Mouse (Mus musculus) adipocyte (in vitro differentiated cells): ENCODE data around the gene Usf2.
A peak's percentile ranks its signal among the peaks of the same experiment; 100 is the strongest.

ENCODE experiments used
- DNase-seq: peaks from one replicate; pipeline ENCODE4 v3.0.0-alpha.2; 2016; ENCODE audit warnings: low spot score

The Usf2 gene

DNA sequence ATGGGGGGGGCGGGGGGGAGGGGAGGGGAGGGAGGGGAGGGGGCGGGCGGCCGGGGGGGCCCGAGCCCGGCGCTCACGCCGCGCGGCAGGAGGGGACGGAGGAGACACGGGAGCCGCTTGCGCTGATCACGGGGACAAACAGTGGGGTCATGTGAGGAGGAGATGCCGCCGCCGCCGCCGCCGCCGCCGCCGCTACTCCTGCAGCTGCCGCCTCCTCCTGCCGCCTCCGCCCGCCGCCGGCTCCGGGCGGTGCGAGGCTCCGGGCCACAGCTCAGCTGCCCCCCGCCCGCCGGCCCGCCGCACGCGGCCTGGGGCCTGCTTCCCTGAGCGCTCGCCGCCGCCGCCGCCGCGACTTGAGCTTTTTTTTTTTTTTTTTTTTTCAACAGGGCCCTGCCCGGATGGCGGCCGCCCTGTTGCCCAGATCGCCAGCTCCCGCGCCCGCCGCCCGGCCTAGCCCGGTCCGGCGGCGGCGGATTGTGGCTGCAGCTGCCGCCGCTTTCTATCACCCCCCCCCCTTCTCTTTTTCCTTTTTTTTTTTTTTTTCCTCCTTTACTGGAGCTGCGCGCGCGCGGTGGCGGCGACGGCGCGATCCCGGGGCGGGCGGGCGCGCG is at the start of gene Usf2:
Gene Usf2, minus strand, starts transcription at position 48 of the 611 bp plus-strand sequence.
- DNase-seq = peak; percentile 60

DNA sequence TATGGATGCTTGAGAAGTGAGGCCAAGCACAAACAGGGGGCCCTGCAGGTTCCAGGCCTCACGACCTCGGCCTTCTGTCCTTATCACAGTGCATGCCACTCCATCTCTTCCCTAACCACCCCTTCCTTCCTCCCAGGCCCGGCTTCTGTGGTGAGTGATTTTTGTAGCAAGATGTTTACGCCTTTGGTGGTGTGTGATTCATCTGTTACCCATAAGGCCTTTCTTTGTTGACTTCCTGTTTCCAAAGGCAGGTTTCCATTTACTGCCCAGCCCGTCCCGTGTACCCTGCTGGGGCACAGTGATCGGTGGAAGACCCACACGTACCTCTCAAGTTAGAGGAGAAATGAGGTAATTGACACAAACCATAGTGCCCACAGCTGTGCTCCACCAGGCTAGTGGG is 46.0 kb upstream of the Usf2 start:
- DNase-seq = no peak

DNA sequence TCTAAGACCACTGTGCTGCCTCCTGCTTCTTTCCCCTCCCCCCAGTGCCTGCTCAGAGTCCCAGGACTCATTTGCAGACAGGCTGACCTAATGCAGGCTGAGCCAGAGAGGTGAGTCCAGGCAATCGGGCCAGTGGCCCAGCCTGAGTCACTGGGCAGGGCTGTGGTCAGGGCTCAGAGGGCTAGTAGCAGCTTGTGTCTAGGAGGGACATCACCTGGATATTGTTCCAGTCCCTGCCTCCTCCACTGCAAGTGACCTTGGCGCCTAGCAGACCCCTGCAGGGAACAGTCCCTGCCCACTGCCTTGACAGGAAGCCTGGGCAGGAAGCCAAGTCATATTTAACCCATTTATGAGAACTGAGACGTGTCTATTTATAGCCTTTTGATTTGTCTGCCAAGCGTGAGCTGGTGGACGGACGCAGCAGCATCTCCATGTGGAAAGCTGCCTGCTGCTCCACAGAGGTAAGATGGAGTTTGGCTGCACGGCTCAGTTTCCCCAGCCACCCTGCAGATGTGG is 44.0 kb upstream of the Usf2 start:
- DNase-seq = peak; percentile 39

DNA sequence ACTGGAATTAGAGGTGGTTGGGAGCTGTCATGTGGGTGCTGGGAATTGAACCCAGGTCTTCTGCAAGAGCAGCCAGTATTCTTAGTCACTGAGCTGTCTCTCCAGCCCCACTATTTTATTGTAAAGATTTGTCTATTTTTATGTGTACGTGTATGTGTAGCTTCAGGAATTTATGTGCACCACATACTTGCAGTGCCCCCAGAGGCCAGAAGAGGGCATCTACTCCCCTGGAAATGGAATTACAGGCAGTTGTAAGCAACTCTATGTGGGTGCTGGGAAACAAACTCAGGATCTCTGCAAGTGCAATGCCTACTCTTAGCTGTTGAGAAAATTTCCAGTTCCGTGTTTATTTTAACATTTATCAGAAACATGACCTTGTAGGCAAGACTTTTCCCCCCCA is 39.9 kb upstream of the Usf2 start:
- DNase-seq = no peak

DNA sequence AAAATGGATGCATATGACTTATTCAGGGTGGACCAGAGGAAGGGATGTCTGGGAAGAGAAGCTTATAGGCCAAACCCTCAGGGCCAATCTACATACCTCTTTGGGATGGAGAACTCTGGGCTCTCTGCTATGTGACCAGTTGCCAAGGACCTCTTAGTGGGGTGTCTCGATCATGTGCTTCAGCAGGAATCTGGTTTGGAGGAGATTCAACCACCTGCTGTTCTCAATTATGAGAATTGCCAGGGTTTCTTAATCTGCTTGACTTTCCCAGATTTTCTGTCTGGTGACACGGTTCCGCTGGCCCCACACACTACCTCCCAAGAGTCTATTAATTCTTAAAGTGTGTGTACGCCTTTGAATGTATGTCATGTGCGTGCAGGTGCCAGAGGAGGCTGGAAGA is 37.4 kb upstream of the Usf2 start:
- DNase-seq = no peak

DNA sequence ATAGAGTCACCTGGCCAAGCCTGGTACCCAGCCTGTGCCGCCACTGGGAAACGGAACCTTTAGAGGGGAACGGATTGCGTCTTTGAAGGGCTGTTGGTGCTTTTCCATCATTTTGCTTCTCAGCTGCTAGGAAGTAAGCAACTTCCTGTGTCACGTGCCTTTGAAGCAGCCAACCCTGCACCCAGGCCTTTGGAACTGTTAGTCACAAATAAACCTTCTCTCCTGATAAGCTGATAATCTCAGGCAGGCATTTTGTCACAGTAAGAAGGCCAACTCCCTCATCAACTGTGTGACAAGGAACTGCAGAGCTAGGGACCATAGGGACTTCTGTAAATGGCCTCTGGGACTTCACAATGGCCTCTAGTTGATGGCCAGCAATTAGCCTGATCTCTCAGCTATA is 35.5 kb upstream of the Usf2 start:
- DNase-seq = no peak

DNA sequence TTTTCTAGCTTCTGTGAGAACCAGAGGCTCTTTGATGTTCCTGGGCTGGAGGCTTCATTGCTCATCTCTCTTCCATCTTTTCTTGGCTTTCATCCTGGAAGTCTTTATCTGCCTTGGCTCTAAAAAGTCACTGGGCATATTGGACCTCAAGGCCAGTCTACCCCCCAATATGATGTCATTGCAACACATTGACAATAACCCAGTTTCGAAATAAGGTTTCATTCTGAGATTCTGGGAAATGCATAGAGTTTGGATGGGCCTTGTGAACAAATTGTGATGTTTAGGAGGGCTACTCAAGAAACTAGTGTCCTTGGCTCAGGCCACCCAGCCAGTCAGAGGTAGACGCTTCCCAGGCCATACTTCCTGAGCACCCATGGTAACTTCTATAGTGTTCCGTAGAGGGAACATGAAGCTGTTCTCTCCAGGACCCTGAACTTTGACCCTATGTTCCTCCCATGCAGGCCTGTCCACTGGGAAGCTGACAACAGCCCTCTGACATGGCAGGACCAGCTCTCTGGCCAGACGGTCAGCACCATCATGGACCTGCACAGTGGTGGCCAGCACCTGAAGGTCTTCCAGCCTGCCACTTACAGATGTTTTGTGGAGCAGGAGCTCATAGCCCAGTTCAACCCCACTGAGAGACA is 32.0 kb upstream of the Usf2 start:
- no peak for DNase-seq

DNA sequence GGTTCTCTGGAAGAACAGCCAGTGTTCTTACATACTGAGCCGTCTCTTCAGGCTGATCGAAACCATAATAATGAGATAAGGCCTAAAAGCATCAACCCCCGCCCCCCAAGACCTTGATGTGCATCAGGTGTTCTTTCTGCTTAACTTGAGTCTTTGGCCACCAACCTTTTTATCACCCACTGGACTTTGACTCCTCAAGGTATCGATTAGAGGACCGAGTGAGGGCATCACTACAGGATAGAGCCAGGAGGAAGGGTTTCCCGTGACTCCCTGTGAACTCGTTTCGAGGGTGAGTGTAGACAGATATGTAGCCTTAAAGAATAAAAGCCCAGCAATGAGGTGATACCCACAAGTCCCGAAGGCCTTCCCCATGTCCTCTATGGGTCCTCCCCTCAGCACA is 28.8 kb upstream of the Usf2 start:
- no peak for DNase-seq

DNA sequence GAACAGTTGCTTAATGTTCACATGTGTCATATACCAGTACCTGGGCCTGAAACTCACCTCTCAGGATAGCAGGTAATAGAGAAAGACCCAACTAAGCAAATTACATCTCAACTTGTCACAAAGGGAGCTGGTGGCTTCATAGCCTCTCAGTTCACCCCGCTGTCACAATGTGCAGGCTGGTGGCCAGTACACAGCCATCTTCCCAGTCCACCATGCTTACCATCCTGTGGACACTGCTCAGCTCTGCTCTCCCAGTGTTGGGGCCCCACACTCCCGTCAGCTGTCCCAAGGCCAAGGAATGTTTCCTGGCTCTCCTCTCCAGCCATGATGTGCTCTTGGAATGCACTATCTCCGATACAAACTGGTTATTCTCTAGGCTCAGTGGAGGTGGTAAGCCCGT is 25.1 kb upstream of the Usf2 start:
- no peak for DNase-seq

DNA sequence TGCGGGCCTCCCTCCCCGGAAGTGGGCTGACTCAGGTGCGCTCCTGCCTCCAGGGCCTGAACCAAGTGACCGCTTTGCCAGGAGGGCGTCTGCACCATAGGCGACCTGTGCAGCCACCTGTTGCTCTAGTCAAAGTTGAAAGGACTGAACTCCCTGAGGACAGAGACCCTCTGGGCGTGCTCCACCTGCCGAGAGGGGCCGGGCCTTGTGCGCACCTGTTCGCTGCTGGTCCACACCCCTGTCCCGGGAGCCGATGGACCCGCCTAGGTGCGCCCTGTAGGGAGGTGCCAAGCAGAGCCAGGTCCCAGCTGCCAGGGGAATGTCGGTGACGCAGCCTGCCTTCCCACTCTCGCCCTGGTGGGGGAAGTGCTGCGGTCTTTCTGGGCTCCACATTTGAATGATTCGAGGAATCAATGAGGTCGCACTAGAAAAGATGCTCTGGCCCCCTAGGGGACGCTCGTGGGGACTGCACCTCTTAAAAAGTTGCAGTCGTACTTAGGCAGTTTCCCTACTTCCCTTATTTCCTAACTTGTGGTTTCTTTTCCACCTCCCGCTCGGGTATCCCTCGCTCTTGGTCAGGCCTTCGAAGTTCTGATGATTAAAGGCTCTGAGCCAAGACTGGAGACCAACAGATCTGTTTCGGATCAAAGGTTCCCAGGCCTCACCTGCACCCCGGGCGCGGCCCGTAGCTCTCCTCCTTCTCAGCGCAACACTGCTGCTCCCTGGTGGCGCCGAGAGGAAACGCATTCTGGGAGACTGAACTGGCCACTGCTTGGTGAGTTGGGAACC is 17.1 kb upstream of the Usf2 start, which contains the start of gene Fam187b:
Gene Fam187b, plus strand, starts transcription at position 290 of the 789 bp plus-strand sequence.
- DNase-seq = peak; percentile 73

DNA sequence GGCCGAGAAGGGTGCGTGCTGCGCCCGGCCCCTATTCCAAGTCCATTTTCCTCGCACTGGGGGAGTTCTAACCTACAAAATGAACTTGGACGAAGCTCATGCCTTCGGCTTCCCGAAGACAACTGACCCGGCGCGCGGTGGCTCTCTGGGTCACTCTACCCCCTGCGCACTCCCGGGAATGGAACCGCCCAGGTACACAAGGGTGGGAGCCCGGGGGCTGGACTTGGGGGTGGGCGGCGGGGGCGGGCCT is 16.6 kb upstream of the Usf2 start, which contains the start of gene Lsr:
Gene Lsr, minus strand, starts transcription at position 214 of the 250 bp plus-strand sequence.
- no peak for DNase-seq

DNA sequence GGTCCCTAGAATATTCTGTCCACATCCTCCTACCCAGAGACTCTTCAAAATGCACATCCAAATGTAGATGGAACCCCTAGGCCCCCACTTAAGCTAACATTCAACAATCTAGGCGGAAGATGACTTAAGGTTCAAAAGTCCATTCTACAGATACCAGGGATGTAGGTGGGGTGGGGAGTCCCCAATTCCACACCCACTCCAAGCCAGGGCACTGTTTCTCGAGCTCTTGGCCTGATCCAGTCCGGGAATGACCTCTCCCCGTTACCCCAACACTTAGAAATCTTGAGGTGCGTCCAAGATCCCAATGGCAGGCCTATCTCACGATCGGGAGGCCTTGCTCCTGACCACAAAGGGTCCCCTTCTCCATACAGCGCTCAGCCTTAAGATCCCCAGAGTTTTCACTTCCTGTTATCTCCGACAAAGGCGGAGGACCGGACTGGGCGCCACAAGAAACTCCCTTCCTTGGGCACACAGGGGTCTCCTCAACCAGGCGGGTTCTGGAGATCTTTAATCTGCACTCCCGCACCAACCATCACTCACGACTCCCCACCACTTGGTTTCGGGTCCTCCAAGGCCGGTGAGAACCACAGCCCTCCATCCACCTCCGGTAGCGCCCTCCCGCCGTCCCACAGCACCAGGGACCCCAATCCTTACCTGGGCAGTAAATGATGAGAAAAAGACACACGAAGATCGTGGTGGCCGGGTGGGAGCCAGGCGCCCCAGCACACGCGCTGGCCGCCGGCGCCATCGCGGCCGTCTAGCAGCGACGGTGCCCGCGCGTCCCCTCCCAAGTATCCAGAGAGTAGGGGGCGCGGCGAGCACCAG is 16.0 kb upstream of the Usf2 start:
- DNase-seq = no peak

DNA sequence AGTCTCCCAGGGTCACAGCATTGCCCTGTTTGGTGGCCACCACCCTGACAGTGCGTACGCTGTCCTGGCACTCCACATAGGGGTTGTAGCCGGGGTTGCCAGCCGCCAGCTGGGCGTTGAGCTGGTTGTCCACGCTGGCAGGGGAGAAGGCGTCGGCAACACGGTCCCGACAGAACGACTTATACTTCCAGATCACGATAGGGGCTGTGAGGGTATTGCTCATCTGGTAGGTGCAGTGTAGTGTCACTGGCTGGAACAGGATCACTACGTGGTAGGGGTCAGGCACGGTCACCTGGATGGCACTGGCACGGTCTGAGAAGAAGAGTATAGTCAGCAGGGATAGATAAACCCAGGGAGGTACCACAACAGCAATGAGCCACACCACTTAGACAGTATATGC is 15.3 kb upstream of the Usf2 start:
- DNase-seq = no peak

DNA sequence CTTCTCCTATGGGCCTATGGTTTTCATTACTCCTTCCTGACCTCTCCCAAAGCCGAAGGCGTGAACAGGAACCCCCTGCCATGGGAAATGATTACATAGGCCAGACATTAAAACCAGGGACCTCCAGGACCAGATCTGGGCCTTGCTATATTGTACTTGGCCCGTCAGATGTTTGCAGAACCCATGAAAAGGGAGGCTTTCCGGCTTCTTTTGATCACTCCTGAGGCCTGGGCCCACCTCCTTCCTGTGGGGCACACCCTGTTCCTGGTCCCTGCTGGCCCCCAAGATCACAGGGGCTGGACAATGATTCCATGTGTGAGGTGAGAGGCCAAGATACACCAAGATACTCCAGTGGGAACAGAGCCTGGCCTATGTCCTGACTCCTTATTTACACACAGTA is 12.6 kb upstream of the Usf2 start:
- DNase-seq = no peak

DNA sequence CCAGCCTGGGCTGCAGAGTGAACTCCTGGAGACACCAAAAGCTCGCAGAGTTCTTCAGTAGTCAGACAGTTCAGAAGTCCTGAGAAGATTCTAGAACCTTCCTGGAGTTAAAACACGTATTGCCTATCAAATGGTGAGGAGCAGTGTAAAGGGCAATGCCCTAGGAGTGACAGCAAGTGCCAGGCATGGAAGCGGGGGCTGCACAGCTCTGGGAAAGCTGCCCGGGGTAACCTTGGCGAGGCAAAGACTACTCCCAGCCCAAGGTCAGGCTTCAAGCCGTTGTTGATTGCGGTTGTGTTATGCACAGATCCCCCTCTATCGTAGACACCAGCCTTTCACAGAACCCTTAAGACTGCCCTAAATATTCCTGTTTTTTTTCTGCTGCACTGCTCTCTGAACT is 12.0 kb upstream of the Usf2 start:
- DNase-seq = no peak

DNA sequence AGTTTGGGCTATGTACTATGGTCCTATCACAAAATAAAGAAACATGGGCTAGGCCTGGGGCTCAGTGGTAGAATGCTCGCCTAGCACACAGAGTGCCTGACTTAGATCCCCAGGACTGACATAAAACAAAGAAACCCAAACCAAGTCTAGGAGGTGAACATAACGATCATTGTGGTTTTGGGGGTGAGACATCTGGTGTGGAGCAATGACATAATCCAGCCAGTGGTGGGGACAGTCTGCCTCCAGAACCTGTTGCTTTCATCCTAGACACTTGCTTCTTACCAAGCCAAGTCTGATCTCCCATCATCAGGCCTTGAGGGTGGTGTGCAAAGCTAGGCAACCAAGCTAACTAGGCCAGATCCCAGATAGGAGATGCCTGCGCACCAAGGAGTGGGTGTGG is 10.1 kb upstream of the Usf2 start:
- no peak for DNase-seq

DNA sequence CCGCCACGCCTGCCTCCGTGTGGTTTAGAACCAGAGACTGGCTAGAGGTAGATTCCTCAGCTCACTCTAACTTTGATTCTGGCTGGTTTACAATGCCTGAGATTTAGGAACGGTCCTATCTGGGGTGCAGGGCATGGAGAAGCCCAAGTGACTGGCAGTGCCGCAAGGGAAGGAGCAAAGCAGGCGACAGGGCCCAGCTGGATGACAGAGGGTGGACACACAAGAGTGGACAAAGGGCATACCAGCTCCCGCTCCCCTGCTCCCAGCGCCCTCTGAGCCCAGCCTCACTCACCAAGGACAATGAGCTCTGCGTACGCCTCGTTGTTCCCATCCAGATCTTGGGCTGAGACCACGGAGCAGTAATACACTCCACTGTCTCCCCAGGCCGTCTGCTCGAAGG is 9.1 kb upstream of the Usf2 start:
- DNase-seq = no peak

DNA sequence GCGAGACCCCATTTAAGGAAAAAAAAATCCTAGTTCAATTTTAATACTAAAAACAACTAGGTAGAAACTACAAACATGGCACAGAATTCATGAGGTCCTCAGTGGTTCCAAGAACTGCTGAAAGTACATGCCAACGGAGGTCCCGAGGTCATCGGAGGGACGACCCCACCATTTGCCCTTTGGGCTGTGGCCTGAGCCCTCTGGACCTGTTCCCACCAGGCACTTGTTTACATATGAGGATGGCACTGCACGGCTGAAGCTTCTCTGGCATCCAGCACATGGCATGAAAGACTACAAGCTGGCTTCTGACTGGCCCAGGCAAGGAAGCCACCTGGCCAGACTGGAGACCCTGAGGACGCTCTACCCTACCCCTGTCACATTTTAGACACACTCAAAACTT is 7.8 kb upstream of the Usf2 start:
- no peak for DNase-seq

DNA sequence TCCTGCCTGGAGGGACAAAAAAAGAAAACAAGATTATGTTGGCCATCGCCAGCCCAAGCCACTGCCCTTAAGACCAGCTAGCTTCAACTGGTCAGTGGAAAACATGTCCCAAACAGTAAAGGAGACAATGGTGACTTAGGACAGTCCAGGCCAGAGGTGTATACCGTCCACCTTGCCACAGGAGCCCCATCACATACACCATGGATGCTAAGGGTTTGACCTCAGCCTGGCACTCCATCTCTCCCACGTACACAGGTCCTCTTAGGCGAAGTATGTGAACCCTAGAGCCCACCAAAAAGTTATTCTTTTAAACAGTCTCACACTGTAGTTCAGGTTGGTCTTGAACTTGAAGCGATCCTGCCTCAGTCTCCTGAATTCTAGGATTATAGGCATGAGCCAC is 6.3 kb upstream of the Usf2 start:
- no peak for DNase-seq

DNA sequence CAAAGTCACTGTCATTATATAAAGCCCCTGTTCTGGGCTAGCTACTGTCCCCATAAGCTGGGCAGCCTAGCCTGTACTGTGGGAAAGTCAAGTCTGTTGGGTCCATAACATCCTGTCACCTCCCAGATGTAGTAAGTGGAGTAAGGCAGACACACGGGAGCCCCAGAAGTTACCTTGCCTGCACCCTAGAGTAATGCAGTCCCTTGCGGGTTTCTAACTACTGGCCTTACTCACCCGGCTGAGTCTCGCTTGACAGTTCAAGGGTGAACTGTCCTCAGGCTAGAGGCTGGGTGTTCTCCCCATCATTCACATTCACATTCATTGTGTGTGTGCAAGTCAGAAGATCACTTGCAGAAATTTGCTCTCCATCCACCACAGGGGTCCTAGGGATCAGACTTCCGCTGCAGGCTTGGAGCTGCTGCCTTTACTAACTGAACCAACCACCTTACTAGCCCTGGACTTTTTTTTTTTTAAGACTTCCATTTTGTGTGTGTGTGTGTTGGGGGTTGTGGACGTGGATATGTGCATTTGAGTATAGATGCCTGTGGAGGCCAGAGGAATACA is 3.3 kb upstream of the Usf2 start:
- no peak for DNase-seq

DNA sequence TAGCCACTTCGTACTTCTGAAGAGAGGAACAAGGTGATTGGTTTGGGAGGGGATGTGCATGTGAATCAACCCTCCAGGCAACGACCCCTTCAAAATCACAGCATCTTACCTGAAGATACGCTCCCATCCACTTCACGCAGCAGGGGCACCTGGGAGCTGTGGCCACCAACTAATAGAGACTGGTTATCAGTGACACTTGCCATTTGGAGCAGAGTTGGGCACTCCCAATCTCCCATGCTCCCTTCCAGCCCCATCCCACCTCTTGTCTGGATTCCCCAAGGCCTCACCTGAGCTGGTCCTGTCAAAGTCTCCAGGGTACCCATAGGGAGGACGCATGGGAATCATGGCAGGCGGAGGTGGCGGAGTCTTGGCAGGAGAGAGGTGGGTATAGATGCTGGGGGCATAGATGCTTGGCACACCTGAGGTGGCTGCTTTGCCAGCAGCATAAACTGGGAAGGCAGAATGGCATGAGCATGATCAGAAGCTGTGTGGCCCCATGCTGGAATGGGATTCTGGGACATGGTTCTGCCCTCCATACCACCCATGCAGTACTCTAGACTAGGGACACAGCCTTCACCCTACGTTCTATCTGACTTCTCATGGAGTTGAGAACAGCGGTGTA is 2.4 kb upstream of the Usf2 start:
- no peak for DNase-seq
